Mouse (Mus musculus) embryonic facial prominence, embryonic 11.5 days (tissue): ENCODE data around the gene F2. TPM values are rescaled to one million over a fixed set of nuclear protein-coding genes. Genes with fewer than 3 reads are reported as not detected.
"Not testable (repeated sequence)": the region's sequence is repeated elsewhere in the genome, so short reads cannot be mapped to it uniquely, and the experiment has no call there.

Experiments used
- ATAC-seq: fragments of 200-750 bp; cut with Nextera tagmentation; replicated peaks from 2 replicates; pipeline ENCODE4 v1.8.0; 2017; ENCODE audit warnings: low read depth; ENCODE audit not compliant: insufficient number of reproducible peaks, low FRiP score, low TSS enrichment
- DNase-seq: peaks from one replicate; pipeline ENCODE4 v3.0.0-alpha.2; 2015; ENCODE audit warnings: low spot score
- H3K27ac ChIP-seq: fragments of 300-500 bp; sonication (generic); replicated peaks from 2 replicates; pipeline ENCODE4 v1.5.1; 2014; ENCODE audit warnings: mild to moderate bottlenecking, low read depth, low read length, control low read depth
- H3K27me3 ChIP-seq: fragments of 300-500 bp; sonication (generic); 2 replicates; pipeline ENCODE4 v1.6.1; 2014; ENCODE audit warnings: mild to moderate bottlenecking, low read length, moderate library complexity, mixed read lengths; ENCODE audit not compliant: control insufficient read depth, insufficient read depth
- H3K36me3 ChIP-seq: fragments of 300-500 bp; sonication (generic); replicated peaks from 2 replicates; pipeline ENCODE4 v1.6.1; 2014; ENCODE audit warnings: low read depth, mild to moderate bottlenecking, low read length, moderate library complexity, mixed read lengths; ENCODE audit not compliant: control insufficient read depth, insufficient read depth
- H3K4me1 ChIP-seq: fragments of 300-500 bp; sonication (generic); 2 replicates; pipeline ENCODE4 v1.6.1; 2014; ENCODE audit warnings: low read length, mixed read lengths; ENCODE audit not compliant: control insufficient read depth, insufficient read depth
- H3K4me2 ChIP-seq: fragments of 300-500 bp; sonication (generic); 2 replicates; pipeline ENCODE4 v1.6.1; 2014; ENCODE audit warnings: low read depth, mild to moderate bottlenecking, control low read depth, low read length, moderate library complexity
- H3K4me3 ChIP-seq: fragments of 300-500 bp; sonication (generic); 2 replicates; pipeline ENCODE4 v1.5.1; 2014; ENCODE audit warnings: low read depth, low read length, control low read depth
- H3K9ac ChIP-seq: fragments of 300-500 bp; sonication (generic); replicated peaks from 2 replicates; pipeline ENCODE4 v1.6.1; 2014; ENCODE audit warnings: mild to moderate bottlenecking, control low read depth, low read length
- H3K9me3 ChIP-seq: fragments of 300-500 bp; sonication (generic); replicated peaks from 2 replicates; pipeline ENCODE4 v1.6.1; 2016; ENCODE audit warnings: mild to moderate bottlenecking, low read length, inconsistent platforms, mixed read lengths; ENCODE audit not compliant: control insufficient read depth
- WGBS: fragments of 180-500 bp; shearing (Covaris S2); extraction: QIAGEN DNeasy Blood & Tissue Kit; methylation state at CpG from one replicate; pipeline ENCODE4 v1.1.7; 2014; 5-methylcytosine and 5-hydroxymethylcytosine counted together
- polyA plus RNA-seq: library from polyadenylated mRNA; unstranded; fragments of >200 nt; fragmentation: Nextera tagmentation; extraction: Ambion mirVana; gene quantifications from 2 replicates; pipeline ENCODE4 v1.2.1, GENCODE M21; 2014

F2 gene
- polyA plus RNA-seq, 1 experiment from 2014 or later: not detected

GRCm38 (mm10) chr2:91622356-91622755, 13.9 kb downstream of the F2 start:
- Histone ChIP-seq H3K4me3 (no peak overlapping the region), H3K27me3 (no peaks in the 10 kb centered on the region), H3K27ac (no peak overlapping the region), H3K9me3 (no peaks in the 10 kb centered on the region), H3K4me1 (no peaks in the 10 kb centered on the region), H3K36me3 (peaks cover 10% of the 10 kb centered on the region), H3K9ac (no peak overlapping the region), H3K4me2 (no peak overlapping the region)
- ATAC-seq: no peak
- no peak for DNase-seq
- 94% methylated on average over 5 of the region's 5 CpGs for WGBS

- not testable (repeated sequence) for H3K9me3 ChIP-seq, H3K4me2 ChIP-seq, H3K27me3 ChIP-seq, H3K4me1 ChIP-seq, DNase-seq, H3K27ac ChIP-seq, H3K9ac ChIP-seq, H3K36me3 ChIP-seq, H3K4me3 ChIP-seq, ATAC-seq
Observed at GRCm38 (mm10) chr2:91609370-91609769, 26.8 kb downstream of the F2 start.

- Histone ChIP-seq H3K4me1 (no peaks in the 10 kb centered on the region), H3K4me2 (no peak overlapping the region), H3K9me3 (no peaks in the 10 kb centered on the region), H3K36me3 (peaks cover 18% of the 10 kb centered on the region), H3K27me3 (no peaks in the 10 kb centered on the region), H3K4me3 (no peak overlapping the region), H3K27ac (no peak overlapping the region), H3K9ac (no peak overlapping the region)
- WGBS: 89% methylated on average over 4 of the region's 4 CpGs
- peak; percentile 11 for DNase-seq
- ATAC-seq: no peak
Observed at GRCm38 (mm10) chr2:91602389-91602788, 33.8 kb downstream of the F2 start.

- H3K27me3 ChIP-seq: no peaks in the 10 kb centered on the region
- no peak overlapping the region for H3K4me3 ChIP-seq
- H3K9me3 ChIP-seq: no peaks in the 10 kb centered on the region
- H3K4me2 ChIP-seq: no peak overlapping the region
- peaks cover 24% of the 10 kb centered on the region for H3K36me3 ChIP-seq
- no peak for DNase-seq
- no peak for ATAC-seq
- no peak overlapping the region for H3K9ac ChIP-seq
- no peak overlapping the region for H3K27ac ChIP-seq
- no peaks in the 10 kb centered on the region for H3K4me1 ChIP-seq
- WGBS: 96% methylated on average over 4 of the region's 4 CpGs
Observed at GRCm38 (mm10) chr2:91600475-91600874, 35.7 kb downstream of the F2 start.

GRCm38 (mm10) chr2:91586242-91586641, 50.0 kb downstream of the F2 start:
- Histone ChIP-seq H3K9ac (no peak overlapping the region), H3K4me3 (no peak overlapping the region), H3K27ac (no peak overlapping the region), H3K36me3 (peaks cover 13% of the 10 kb centered on the region), H3K4me2 (no peak overlapping the region), H3K9me3 (no peaks in the 10 kb centered on the region), H3K27me3 (no peaks in the 10 kb centered on the region), H3K4me1 (no peaks in the 10 kb centered on the region)
- 93% methylated on average over 1 of the region's 1 CpGs for WGBS
- ATAC-seq: no peak
- no peak for DNase-seq

GRCm38 (mm10) chr2:91580894-91581293, 55.3 kb downstream of the F2 start:
- Histone ChIP-seq H3K4me3 (no peak overlapping the region), H3K4me1 (no peaks in the 10 kb centered on the region), H3K9me3 (no peaks in the 10 kb centered on the region), H3K36me3 (peaks cover 7% of the 10 kb centered on the region), H3K27ac (no peak overlapping the region), H3K9ac (no peak overlapping the region), H3K27me3 (no peaks in the 10 kb centered on the region), H3K4me2 (no peak overlapping the region)
- DNase-seq (no peak), ATAC-seq (no peak)
- WGBS: 96% methylated on average over 1 of the region's 1 CpGs

Other genes starting within 250 kb of the F2 start
- gene 1110051M20Rik, start 191.7 kb downstream of the F2 start, polyA plus RNA-seq: 79.8 and 84.7 TPM in 2 replicates
- 5.2 and 6.3 TPM in 2 replicates for gene Lrp4, start 178.9 kb downstream of the F2 start, polyA plus RNA-seq
- 109 and 123 TPM in 2 replicates for gene Ckap5, start 109.7 kb downstream of the F2 start, polyA plus RNA-seq
- 3.9 and 7.3 TPM in 2 replicates for gene Zfp408, start 13.4 kb upstream of the F2 start, polyA plus RNA-seq
- gene Arhgap1, start 13.4 kb upstream of the F2 start, polyA plus RNA-seq: 73.7 and 83.2 TPM in 2 replicates
- gene Atg13, start 74.2 kb upstream of the F2 start, polyA plus RNA-seq: 28.3 and 32.0 TPM in 2 replicates
- gene Harbi1, start 74.4 kb upstream of the F2 start, polyA plus RNA-seq: 18.6 and 22.2 TPM in 2 replicates
- 16.8 and 18.3 TPM in 2 replicates for gene Ambra1, start 93.7 kb upstream of the F2 start, polyA plus RNA-seq